Mouse (Mus musculus): ENCODE measurements around the gene Cox6b2.

GRCm38 (mm10) chr7:4782759-4783158 lies 29.9 kb upstream of the Cox6b2 start, which contains the start of the genes Il11 and Tmem190:
- no peak for TF ChIP-seq GATA1 (IDR thresholded peaks at IDR 0.05; ENCODE audit: borderline replicate concordance, low read length)
- no peak for TF ChIP-seq FLI1 (IDR thresholded peaks at IDR 0.05; ENCODE audit: low read length)
